Mouse (Mus musculus): Measurements from ENCODE around the gene Retreg1. TPM values are rescaled to one million over a fixed set of nuclear protein-coding genes. Genes with fewer than 3 reads are reported as not detected.

The Retreg1 gene
- polyA plus RNA-seq, 1 experiment from 2014 or later: 13.4 TPM

GRCm38 (mm10) chr15:26015979-26016665 is 173.1 kb downstream of the Retreg1 start:
- no peak overlapping the region for H3K9ac ChIP-seq (ENCODE audit: low read depth, low read length)
- no peak for ATAC-seq
- H3K4me3 ChIP-seq (ENCODE audit: low read length): no peak overlapping the region
- H3K9me3 ChIP-seq (ENCODE audit: control insufficient read depth, low read length): no peaks in the 10 kb centered on the region
- no peak overlapping the region for H3K4me2 ChIP-seq (ENCODE audit: low read depth, low read length)
- WGBS: 40% methylated on average over 14 of the region's 14 CpGs
- no peak overlapping the region for H3K27ac ChIP-seq (ENCODE audit: low read length)
- no peaks in the 10 kb centered on the region for H3K4me1 ChIP-seq (ENCODE audit: control insufficient read depth, insufficient read depth, low read length)
- H3K27me3 ChIP-seq (replicated peaks; ENCODE audit: control insufficient read depth, insufficient read depth, low read length): no peaks in the 10 kb centered on the region
- H3K36me3 ChIP-seq (ENCODE audit: control insufficient read depth, insufficient read depth, low read length): no peaks in the 10 kb centered on the region

GRCm38 (mm10) chr15:26021721-26022120 is 178.7 kb downstream of the Retreg1 start:
- H3K4me1 ChIP-seq (ENCODE audit: control insufficient read depth, insufficient read depth, low read length): no peaks in the 10 kb centered on the region
- H3K9ac ChIP-seq (ENCODE audit: low read depth, low read length): no peak overlapping the region
- no peak for ATAC-seq
- no peaks in the 10 kb centered on the region for H3K36me3 ChIP-seq (ENCODE audit: control insufficient read depth, insufficient read depth, low read length)
- H3K27me3 ChIP-seq (replicated peaks; ENCODE audit: control insufficient read depth, insufficient read depth, low read length): no peaks in the 10 kb centered on the region
- H3K9me3 ChIP-seq (ENCODE audit: control insufficient read depth, low read length): no peaks in the 10 kb centered on the region
- WGBS: 80% methylated on average over 8 of the region's 8 CpGs
- no peak overlapping the region for H3K4me2 ChIP-seq (ENCODE audit: low read depth, low read length)
- H3K27ac ChIP-seq (ENCODE audit: low read length): no peak overlapping the region
- H3K4me3 ChIP-seq (ENCODE audit: low read length): no peak overlapping the region

- Histone ChIP-seq H3K4me3 (ENCODE audit: low read length) (no peak overlapping the region), H3K36me3 (ENCODE audit: control insufficient read depth, insufficient read depth, low read length) (no peaks in the 10 kb centered on the region), H3K4me2 (ENCODE audit: low read depth, low read length) (no peak overlapping the region), H3K9ac (ENCODE audit: low read depth, low read length) (no peak overlapping the region), H3K4me1 (ENCODE audit: control insufficient read depth, insufficient read depth, low read length) (no peaks in the 10 kb centered on the region), H3K27me3 (replicated peaks; ENCODE audit: control insufficient read depth, insufficient read depth, low read length) (no peaks in the 10 kb centered on the region), H3K9me3 (ENCODE audit: control insufficient read depth, low read length) (no peaks in the 10 kb centered on the region), H3K27ac (ENCODE audit: low read length) (no peak overlapping the region)
- WGBS: 85% methylated on average over 5 of the region's 5 CpGs
- ATAC-seq: no peak
These were observed 179.7 kb downstream of the Retreg1 start for GRCm38 (mm10) chr15:26022636-26023035.

Small RNA genes lying within 50 kb of the gene (microRNA-seq; reads per million reads assigned to microRNA genes)
- not detected for gene Mir7212

Other genes starting within 250 kb of the Retreg1 start
- 17.7 and 19.2 TPM in 2 replicates for gene Myo10, start 220.7 kb upstream of the Retreg1 start, polyA plus RNA-seq (2015; fragmentation: Nextera tagmentation; extraction: Ambion mirVana)
- 22.3 and 25.0 TPM in 2 replicates for gene Zfp622, start 141.2 kb downstream of the Retreg1 start, polyA plus RNA-seq (2015; fragmentation: Nextera tagmentation; extraction: Ambion mirVana)